Mouse (Mus musculus): ENCODE measurements around the gene Top2a.

DNA sequence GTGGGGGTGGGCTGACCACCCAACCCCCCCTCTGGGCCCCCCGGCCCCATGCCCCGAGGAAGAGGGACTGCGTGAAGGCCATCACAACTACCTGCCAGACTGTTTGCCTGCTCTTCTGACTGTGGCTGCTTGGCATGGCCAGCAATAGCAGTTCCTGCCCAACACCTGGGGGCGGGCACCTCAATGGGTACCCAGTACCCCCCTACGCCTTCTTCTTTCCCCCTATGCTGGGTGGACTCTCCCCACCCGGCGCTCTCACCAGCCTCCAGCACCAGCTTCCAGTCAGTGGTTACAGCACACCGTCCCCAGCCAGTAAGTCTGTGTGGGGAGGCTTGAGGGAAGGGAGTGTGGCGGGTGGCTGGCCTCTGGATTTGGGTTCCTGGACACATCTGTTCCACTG lies 73.5 kb downstream of the Top2a start:
- no peak for TF ChIP-seq CTCF (IDR thresholded peaks at IDR 0.05; ENCODE audit: borderline replicate concordance, insufficient read depth, low read length)
- no peak for TF ChIP-seq POLR2A (IDR thresholded peaks at IDR 0.05; ENCODE audit: low read depth, low read length)
